Mouse (Mus musculus): ENCODE measurements around the gene Asb8. TPM values are rescaled to one million over a fixed set of nuclear protein-coding genes. Genes with fewer than 3 reads are reported as not detected.

Gene Asb8
- polyA plus RNA-seq, 1 experiment from 2014 or later = 42.3 TPM

- H3K27me3 ChIP-seq (replicated peaks; ENCODE audit: insufficient read depth, low read length) = no peaks in the 10 kb centered on the region
- no peak overlapping the region for H3K4me3 ChIP-seq (ENCODE audit: low read depth, low read length)
- WGBS = 86% methylated on average over 9 of the region's 10 CpGs
- H3K9me3 ChIP-seq (ENCODE audit: low read length) = no peaks in the 10 kb centered on the region
- no peak for TF ChIP-seq EP300 (IDR thresholded peaks at IDR 0.05)
- TF ChIP-seq CTCF (IDR thresholded peaks at IDR 0.05) = no peak
- no peak overlapping the region for H3K4me2 ChIP-seq (replicated peaks; ENCODE audit: low read depth, low read length)
- no peak overlapping the region for H3K27ac ChIP-seq (ENCODE audit: low read length)
- ATAC-seq = no peak
- no peak for DNase-seq (ENCODE audit: low spot score)
- H3K4me1 ChIP-seq (ENCODE audit: insufficient read depth, low read depth, low read length) = peaks cover 7% of the 10 kb centered on the region; the same call in 1 of the 2 replicates
- no peak overlapping the region for H3K9ac ChIP-seq (replicated peaks; ENCODE audit: low read depth)
- H3K36me3 ChIP-seq (ENCODE audit: insufficient read depth, low read length) = peaks cover 18% of the 10 kb centered on the region; the same call in 1 of the 2 replicates
Observed at GRCm38 (mm10) chr15:98142515-98142914, 22.9 kb downstream of the Asb8 start.

DNA sequence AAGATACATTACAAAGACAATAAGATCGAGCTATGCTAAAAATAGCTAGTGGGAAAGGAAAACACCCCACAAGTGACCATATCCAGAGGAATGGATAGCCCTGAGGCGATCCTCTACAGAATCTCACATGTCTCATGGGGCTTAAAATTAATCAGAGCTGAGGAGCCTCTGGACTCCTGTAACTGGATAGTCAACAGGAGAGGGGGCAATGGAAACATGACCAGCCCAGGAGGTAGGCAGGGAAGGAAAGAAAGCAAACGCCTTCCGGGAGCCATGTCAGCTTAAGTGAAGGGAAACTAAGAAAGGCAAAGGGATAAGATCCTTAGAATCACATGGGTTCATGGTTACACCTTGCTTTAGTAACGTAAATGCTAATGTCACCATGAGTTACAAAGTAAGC lies 24.6 kb downstream of the Asb8 start:
- no peaks in the 10 kb centered on the region for H3K27me3 ChIP-seq (replicated peaks; ENCODE audit: insufficient read depth, low read length)
- H3K36me3 ChIP-seq (ENCODE audit: insufficient read depth, low read length) = peaks cover 22% of the 10 kb centered on the region; the same call in 1 of the 2 replicates
- no peak overlapping the region for H3K27ac ChIP-seq (ENCODE audit: low read length)
- H3K9ac ChIP-seq (replicated peaks; ENCODE audit: low read depth) = no peak overlapping the region
- H3K4me2 ChIP-seq (replicated peaks; ENCODE audit: low read depth, low read length) = no peak overlapping the region
- H3K9me3 ChIP-seq (ENCODE audit: low read length) = no peaks in the 10 kb centered on the region
- DNase-seq (ENCODE audit: low spot score) (no peak), ATAC-seq (no peak)
- no peak for TF ChIP-seq EP300 (IDR thresholded peaks at IDR 0.05)
- TF ChIP-seq CTCF (IDR thresholded peaks at IDR 0.05) = no peak
- WGBS = 93% methylated on average over 5 of the region's 5 CpGs
- H3K4me1 ChIP-seq (ENCODE audit: insufficient read depth, low read depth, low read length) = peaks cover 7% of the 10 kb centered on the region; the same call in 1 of the 2 replicates
- no peak overlapping the region for H3K4me3 ChIP-seq (ENCODE audit: low read depth, low read length)

- H3K36me3 ChIP-seq (ENCODE audit: insufficient read depth, low read length) = peaks cover 27% of the 10 kb centered on the region; the same call in 1 of the 2 replicates
- H3K27ac ChIP-seq (ENCODE audit: low read length) = no peak overlapping the region
- peak; percentile 16 for DNase-seq (ENCODE audit: low spot score)
- peaks cover 5% of the 10 kb centered on the region; the same call in 1 of the 2 replicates for H3K4me1 ChIP-seq (ENCODE audit: insufficient read depth, low read depth, low read length)
- H3K4me3 ChIP-seq (ENCODE audit: low read depth, low read length) = no peak overlapping the region
- no peak overlapping the region for H3K9ac ChIP-seq (replicated peaks; ENCODE audit: low read depth)
- TF ChIP-seq CTCF (IDR thresholded peaks at IDR 0.05) (no peak), EP300 (IDR thresholded peaks at IDR 0.05) (no peak)
- H3K27me3 ChIP-seq (replicated peaks; ENCODE audit: insufficient read depth, low read length) = no peaks in the 10 kb centered on the region
- WGBS = 64% methylated on average over 7 of the region's 7 CpGs
- H3K4me2 ChIP-seq (replicated peaks; ENCODE audit: low read depth, low read length) = no peak overlapping the region
- ATAC-seq = no peak
- no peaks in the 10 kb centered on the region for H3K9me3 ChIP-seq (ENCODE audit: low read length)
Observed at GRCm38 (mm10) chr15:98139763-98140162, 25.7 kb downstream of the Asb8 start.

DNA sequence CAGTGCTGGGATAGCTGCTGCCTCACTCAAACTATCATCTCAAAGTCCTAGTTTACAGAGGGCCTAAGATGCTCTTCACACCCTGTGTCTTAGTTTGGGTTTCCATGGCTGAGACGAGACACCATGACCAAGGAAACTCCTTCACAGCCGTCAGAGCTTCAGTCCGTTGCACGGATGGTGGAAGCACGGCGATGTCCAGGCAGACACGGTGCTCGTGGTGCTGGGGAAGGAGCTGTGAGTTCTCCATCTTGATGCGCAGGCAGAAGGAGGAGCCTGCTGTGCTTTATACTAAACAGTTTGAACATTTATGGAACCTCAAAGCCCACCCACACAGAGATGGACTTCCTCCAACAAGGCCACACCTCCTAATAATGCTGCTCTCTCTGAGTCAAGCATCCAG lies 28.6 kb downstream of the Asb8 start:
- H3K4me2 ChIP-seq (replicated peaks; ENCODE audit: low read depth, low read length) = no peak overlapping the region
- peaks cover 28% of the 10 kb centered on the region; the same call in 1 of the 2 replicates for H3K36me3 ChIP-seq (ENCODE audit: insufficient read depth, low read length)
- 93% methylated on average over 9 of the region's 9 CpGs for WGBS
- no peaks in the 10 kb centered on the region for H3K27me3 ChIP-seq (replicated peaks; ENCODE audit: insufficient read depth, low read length)
- no peak overlapping the region for H3K27ac ChIP-seq (ENCODE audit: low read length)
- H3K4me3 ChIP-seq (ENCODE audit: low read depth, low read length) = no peak overlapping the region
- TF ChIP-seq CTCF (IDR thresholded peaks at IDR 0.05) = no peak
- TF ChIP-seq EP300 (IDR thresholded peaks at IDR 0.05) = no peak
- H3K4me1 ChIP-seq (ENCODE audit: insufficient read depth, low read depth, low read length) = no peaks in the 10 kb centered on the region
- no peak overlapping the region for H3K9ac ChIP-seq (replicated peaks; ENCODE audit: low read depth)
- no peak for DNase-seq (ENCODE audit: low spot score)
- no peaks in the 10 kb centered on the region for H3K9me3 ChIP-seq (ENCODE audit: low read length)
- ATAC-seq = no peak

DNA sequence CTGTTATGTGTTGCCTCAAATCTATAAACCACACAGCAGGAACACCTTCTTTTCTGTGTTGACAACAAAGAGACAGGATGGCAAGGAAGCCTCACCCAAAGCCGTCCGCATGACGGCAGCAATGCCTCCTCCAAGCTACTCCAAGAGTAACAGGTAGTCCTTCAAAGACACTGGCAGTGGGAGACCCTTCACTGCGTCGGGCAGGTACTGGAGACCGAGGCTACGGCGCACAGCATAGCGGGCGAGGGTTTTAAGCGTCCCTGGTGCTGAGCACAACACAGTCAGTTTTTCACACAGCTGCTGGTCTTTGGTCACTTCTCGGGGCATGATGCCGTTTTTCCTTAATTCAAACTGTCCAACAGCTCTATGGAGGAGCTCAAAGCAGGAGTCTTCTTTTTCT lies 29.8 kb downstream of the Asb8 start:
- no peaks in the 10 kb centered on the region for H3K27me3 ChIP-seq (replicated peaks; ENCODE audit: insufficient read depth, low read length)
- H3K9ac ChIP-seq (replicated peaks; ENCODE audit: low read depth) = no peak overlapping the region
- H3K4me2 ChIP-seq (replicated peaks; ENCODE audit: low read depth, low read length) = no peak overlapping the region
- 92% methylated on average over 13 of the region's 13 CpGs for WGBS
- no peak overlapping the region for H3K27ac ChIP-seq (ENCODE audit: low read length)
- no peaks in the 10 kb centered on the region for H3K4me1 ChIP-seq (ENCODE audit: insufficient read depth, low read depth, low read length)
- DNase-seq (ENCODE audit: low spot score) = no peak
- TF ChIP-seq EP300 (IDR thresholded peaks at IDR 0.05) (no peak), CTCF (IDR thresholded peaks at IDR 0.05) (no peak)
- no peaks in the 10 kb centered on the region for H3K9me3 ChIP-seq (ENCODE audit: low read length)
- no peak overlapping the region for H3K4me3 ChIP-seq (ENCODE audit: low read depth, low read length)
- no peak for ATAC-seq
- peaks cover 23% of the 10 kb centered on the region; the same call in 1 of the 2 replicates for H3K36me3 ChIP-seq (ENCODE audit: insufficient read depth, low read length)

DNA sequence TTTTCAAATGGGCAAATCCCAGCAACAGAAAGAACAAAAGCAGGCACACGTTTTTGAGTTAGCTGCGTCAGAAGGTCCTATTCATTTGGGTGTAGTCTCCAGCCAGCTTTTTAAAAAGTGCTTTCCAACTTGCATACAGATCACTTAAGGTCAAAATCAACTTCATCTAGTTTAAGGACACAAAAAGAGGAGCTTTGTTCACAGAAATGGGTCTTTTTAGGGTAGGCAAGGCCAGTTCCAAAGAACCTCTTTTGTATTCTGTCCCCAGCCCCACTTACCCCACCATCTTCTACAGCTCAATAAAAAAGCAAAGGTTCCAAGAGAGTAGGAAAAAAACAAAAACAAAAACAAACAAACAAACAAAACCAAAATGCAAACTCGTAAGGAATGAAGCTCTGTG lies 30.8 kb downstream of the Asb8 start:
- no peaks in the 10 kb centered on the region for H3K9me3 ChIP-seq (ENCODE audit: low read length)
- peaks cover 20% of the 10 kb centered on the region; the same call in 1 of the 2 replicates for H3K36me3 ChIP-seq (ENCODE audit: insufficient read depth, low read length)
- DNase-seq (ENCODE audit: low spot score) (no peak), ATAC-seq (no peak)
- 75% methylated on average over 3 of the region's 3 CpGs for WGBS
- H3K9ac ChIP-seq (replicated peaks; ENCODE audit: low read depth) = no peak overlapping the region
- TF ChIP-seq EP300 (IDR thresholded peaks at IDR 0.05) (no peak), CTCF (IDR thresholded peaks at IDR 0.05) (no peak)
- H3K4me2 ChIP-seq (replicated peaks; ENCODE audit: low read depth, low read length) = no peak overlapping the region
- no peaks in the 10 kb centered on the region for H3K4me1 ChIP-seq (ENCODE audit: insufficient read depth, low read depth, low read length)
- H3K27ac ChIP-seq (ENCODE audit: low read length) = no peak overlapping the region
- H3K4me3 ChIP-seq (ENCODE audit: low read depth, low read length) = no peak overlapping the region
- no peaks in the 10 kb centered on the region for H3K27me3 ChIP-seq (replicated peaks; ENCODE audit: insufficient read depth, low read length)

DNA sequence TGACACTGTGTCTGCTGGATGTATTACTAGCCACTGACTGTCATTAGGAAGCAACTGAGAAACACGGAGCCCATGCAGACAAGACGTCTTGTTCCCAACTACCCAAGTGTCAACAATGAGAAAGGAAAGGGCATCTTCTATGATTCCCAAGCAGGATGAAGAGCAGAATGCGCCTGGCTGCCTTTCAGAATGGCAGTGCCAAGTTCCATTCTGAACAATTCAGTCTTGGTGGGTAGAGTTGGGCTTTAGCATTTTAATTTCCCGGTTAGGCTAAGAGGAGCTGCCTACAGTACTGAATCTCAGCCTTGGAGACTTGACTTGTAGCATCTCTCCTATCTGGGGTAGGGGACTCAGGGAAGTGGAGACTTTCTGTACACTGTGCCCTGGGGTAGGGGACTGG lies 31.4 kb downstream of the Asb8 start:
- no peaks in the 10 kb centered on the region for H3K27me3 ChIP-seq (replicated peaks; ENCODE audit: insufficient read depth, low read length)
- H3K4me3 ChIP-seq (ENCODE audit: low read depth, low read length) = no peak overlapping the region
- no peaks in the 10 kb centered on the region for H3K4me1 ChIP-seq (ENCODE audit: insufficient read depth, low read depth, low read length)
- WGBS = 87% methylated on average over 4 of the region's 4 CpGs
- no peak for ATAC-seq
- H3K4me2 ChIP-seq (replicated peaks; ENCODE audit: low read depth, low read length) = no peak overlapping the region
- no peaks in the 10 kb centered on the region for H3K9me3 ChIP-seq (ENCODE audit: low read length)
- H3K36me3 ChIP-seq (ENCODE audit: insufficient read depth, low read length) = peaks cover 15% of the 10 kb centered on the region; the same call in 1 of the 2 replicates
- H3K9ac ChIP-seq (replicated peaks; ENCODE audit: low read depth) = no peak overlapping the region
- no peak overlapping the region for H3K27ac ChIP-seq (ENCODE audit: low read length)
- DNase-seq (ENCODE audit: low spot score) = no peak
- TF ChIP-seq CTCF (IDR thresholded peaks at IDR 0.05) = no peak
- TF ChIP-seq EP300 (IDR thresholded peaks at IDR 0.05) = no peak
